Mouse (Mus musculus) stomach, embryonic 15.5 days (tissue): Measurements from ENCODE around the gene Cfap45. TPM values are rescaled to one million over a fixed set of nuclear protein-coding genes. Genes with fewer than 3 reads are reported as not detected.

Source experiments
- ATAC-seq: fragments of 200-750 bp; cut with Nextera tagmentation; 2 replicates; pipeline ENCODE4 v1.8.0; 2017; ENCODE audit warnings: low read depth, moderate number of reproducible peaks, moderate TSS enrichment; ENCODE audit not compliant: insufficient read depth, low FRiP score
- H3K27ac ChIP-seq: fragments of 300-500 bp; sonication (generic); 2 replicates; pipeline ENCODE4 v1.5.1; 2015; ENCODE audit warnings: mild to moderate bottlenecking, inconsistent platforms
- H3K27me3 ChIP-seq: fragments of 300-500 bp; sonication (generic); replicated peaks from 2 replicates; pipeline ENCODE4 v1.6.1; 2015; ENCODE audit warnings: inconsistent platforms
- H3K36me3 ChIP-seq: fragments of 300-500 bp; sonication (generic); 2 replicates; pipeline ENCODE4 v1.6.1; 2015; ENCODE audit warnings: inconsistent platforms
- H3K4me1 ChIP-seq: fragments of 300-500 bp; sonication (generic); 2 replicates; pipeline ENCODE4 v1.6.1; 2015; ENCODE audit warnings: inconsistent platforms
- H3K4me2 ChIP-seq: fragments of 300-500 bp; sonication (generic); 2 replicates; pipeline ENCODE4 v1.6.1; 2015; ENCODE audit warnings: mild to moderate bottlenecking, inconsistent platforms
- H3K4me3 ChIP-seq: fragments of 300-500 bp; sonication (generic); replicated peaks from 2 replicates; pipeline ENCODE4 v1.5.1; 2015; ENCODE audit warnings: inconsistent platforms
- H3K9ac ChIP-seq: fragments of 300-500 bp; sonication (generic); 2 replicates; pipeline ENCODE4 v1.6.1; 2015; ENCODE audit warnings: inconsistent platforms
- H3K9me3 ChIP-seq: fragments of 300-500 bp; sonication (generic); 2 replicates; pipeline ENCODE4 v1.6.1; 2016; ENCODE audit warnings: inconsistent platforms
- WGBS: fragments of 180-500 bp; shearing (Covaris S2); methylation state at CpG from one replicate; pipeline ENCODE4 v1.1.7; 2015; 5-methylcytosine and 5-hydroxymethylcytosine counted together
- polyA plus RNA-seq: library from polyadenylated mRNA; unstranded; fragments of >200 nt; fragmentation: Nextera tagmentation; extraction: Ambion mirVana; gene quantifications from 2 replicates; pipeline ENCODE4 v1.2.1, GENCODE M21; 2015

Gene Cfap45
- polyA plus RNA-seq, 1 experiment from 2014 or later, result 2.4 TPM

- H3K4me2 ChIP-seq, result peak overlapping the region; percentile 89
- H3K27me3 ChIP-seq, result no peaks in the 10 kb centered on the region
- no peaks in the 10 kb centered on the region for H3K36me3 ChIP-seq
- ATAC-seq, result no peak
- peaks cover 38% of the 10 kb centered on the region for H3K4me1 ChIP-seq
- H3K9ac ChIP-seq, result no peak overlapping the region
- H3K9me3 ChIP-seq, result no peaks in the 10 kb centered on the region
- H3K27ac ChIP-seq, result no peak overlapping the region
- no peak overlapping the region for H3K4me3 ChIP-seq
- WGBS, result 66% methylated on average over 13 of the region's 13 CpGs
These were observed 35.9 kb upstream of the Cfap45 start for GRCm38 (mm10) chr1:172484671-172485070.

- H3K27ac ChIP-seq, result no peak overlapping the region
- H3K27me3 ChIP-seq, result no peaks in the 10 kb centered on the region
- H3K9ac ChIP-seq, result no peak overlapping the region
- ATAC-seq, result no peak
- H3K9me3 ChIP-seq, result no peaks in the 10 kb centered on the region
- 66% methylated on average over 6 of the region's 6 CpGs for WGBS
- H3K36me3 ChIP-seq, result no peaks in the 10 kb centered on the region
- H3K4me2 ChIP-seq, result peak overlapping the region; percentile 30
- peaks cover 38% of the 10 kb centered on the region for H3K4me1 ChIP-seq
- H3K4me3 ChIP-seq, result no peak overlapping the region; the same call in 1 of the 2 replicates
These were observed 34.8 kb upstream of the Cfap45 start for GRCm38 (mm10) chr1:172485821-172486220.

- peak overlapping the region; percentile 30 for H3K4me2 ChIP-seq
- ATAC-seq, result no peak
- H3K4me1 ChIP-seq, result peaks cover 35% of the 10 kb centered on the region
- H3K27ac ChIP-seq, result no peak overlapping the region
- H3K9ac ChIP-seq, result no peak overlapping the region
- H3K9me3 ChIP-seq, result no peaks in the 10 kb centered on the region
- no peak overlapping the region for H3K4me3 ChIP-seq
- WGBS, result 52% methylated on average over 4 of the region's 4 CpGs
- H3K27me3 ChIP-seq, result no peaks in the 10 kb centered on the region
- no peaks in the 10 kb centered on the region for H3K36me3 ChIP-seq
These were observed 34.4 kb upstream of the Cfap45 start for GRCm38 (mm10) chr1:172486236-172486635.

- Histone ChIP-seq H3K27ac (no peak overlapping the region), H3K4me3 (no peak overlapping the region), H3K27me3 (no peaks in the 10 kb centered on the region), H3K36me3 (no peaks in the 10 kb centered on the region), H3K9me3 (no peaks in the 10 kb centered on the region), H3K9ac (no peak overlapping the region), H3K4me2 (no peak overlapping the region), H3K4me1 (peaks cover 34% of the 10 kb centered on the region)
- 78% methylated on average over 5 of the region's 5 CpGs for WGBS
- no peak for ATAC-seq
These were observed 34.0 kb upstream of the Cfap45 start for GRCm38 (mm10) chr1:172486651-172487050.

GRCm38 (mm10) chr1:172487859-172488258 is 32.7 kb upstream of the Cfap45 start:
- Histone ChIP-seq H3K9me3 (no peaks in the 10 kb centered on the region), H3K36me3 (no peaks in the 10 kb centered on the region), H3K27me3 (no peaks in the 10 kb centered on the region), H3K4me3 (no peak overlapping the region), H3K4me1 (peaks cover 27% of the 10 kb centered on the region), H3K9ac (no peak overlapping the region), H3K27ac (no peak overlapping the region), H3K4me2 (no peak overlapping the region)
- ATAC-seq, result no peak
- WGBS, result 59% methylated on average over 4 of the region's 4 CpGs

GRCm38 (mm10) chr1:172488831-172489230 is 31.8 kb upstream of the Cfap45 start:
- Histone ChIP-seq H3K4me2 (no peak overlapping the region), H3K9me3 (no peaks in the 10 kb centered on the region), H3K4me3 (no peak overlapping the region), H3K9ac (no peak overlapping the region), H3K27me3 (no peaks in the 10 kb centered on the region), H3K27ac (no peak overlapping the region), H3K4me1 (peaks cover 20% of the 10 kb centered on the region), H3K36me3 (no peaks in the 10 kb centered on the region)
- ATAC-seq, result no peak
- WGBS, result 71% methylated on average over 7 of the region's 7 CpGs

GRCm38 (mm10) chr1:172489585-172490250 is 30.9 kb upstream of the Cfap45 start:
- WGBS, result 52% methylated on average over 12 of the region's 12 CpGs
- Histone ChIP-seq H3K36me3 (no peaks in the 10 kb centered on the region), H3K4me1 (peaks cover 13% of the 10 kb centered on the region), H3K9me3 (no peaks in the 10 kb centered on the region), H3K27ac (no peak overlapping the region), H3K4me3 (peak overlapping the region; percentile 32; the same call in 1 of the 2 replicates), H3K9ac (no peak overlapping the region), H3K4me2 (peak overlapping the region; percentile 60), H3K27me3 (no peaks in the 10 kb centered on the region)
- peak; percentile 23; the same call in 1 of the 2 replicates for ATAC-seq

GRCm38 (mm10) chr1:172490261-172490661 is 30.3 kb upstream of the Cfap45 start:
- H3K4me3 ChIP-seq, result peak overlapping the region; percentile 32
- no peaks in the 10 kb centered on the region for H3K27me3 ChIP-seq
- 13% methylated on average over 10 of the region's 10 CpGs for WGBS
- H3K9ac ChIP-seq, result no peak overlapping the region
- no peaks in the 10 kb centered on the region for H3K36me3 ChIP-seq
- no peak overlapping the region for H3K27ac ChIP-seq
- H3K9me3 ChIP-seq, result no peaks in the 10 kb centered on the region
- peak; percentile 27 for ATAC-seq
- peak overlapping the region; percentile 60 for H3K4me2 ChIP-seq
- H3K4me1 ChIP-seq, result peaks cover 9% of the 10 kb centered on the region; the same call in 1 of the 2 replicates

- 93% methylated on average over 8 of the region's 8 CpGs for WGBS
- Histone ChIP-seq H3K4me3 (no peak overlapping the region), H3K27ac (no peak overlapping the region), H3K4me2 (no peak overlapping the region), H3K9ac (no peak overlapping the region), H3K4me1 (no peaks in the 10 kb centered on the region), H3K9me3 (no peaks in the 10 kb centered on the region), H3K36me3 (0 out of 2 replicates have a peak, but pooled peaks cover 2% of the 10 kb centered on the region), H3K27me3 (no peaks in the 10 kb centered on the region)
- ATAC-seq, result no peak
These were observed 28.6 kb upstream of the Cfap45 start for GRCm38 (mm10) chr1:172492047-172492446.

GRCm38 (mm10) chr1:172493516-172493915 is 27.1 kb upstream of the Cfap45 start:
- H3K9me3 ChIP-seq, result no peaks in the 10 kb centered on the region
- H3K27me3 ChIP-seq, result no peaks in the 10 kb centered on the region
- no peaks in the 10 kb centered on the region for H3K4me1 ChIP-seq
- no peak for ATAC-seq
- 61% methylated on average over 6 of the region's 6 CpGs for WGBS
- H3K4me3 ChIP-seq, result no peak overlapping the region
- no peak overlapping the region for H3K27ac ChIP-seq
- H3K36me3 ChIP-seq, result 0 out of 2 replicates have a peak, but pooled peaks cover 8% of the 10 kb centered on the region
- H3K4me2 ChIP-seq, result no peak overlapping the region
- H3K9ac ChIP-seq, result no peak overlapping the region

GRCm38 (mm10) chr1:172496030-172496429 is 24.6 kb upstream of the Cfap45 start:
- Histone ChIP-seq H3K4me1 (peaks cover 15% of the 10 kb centered on the region), H3K9ac (no peak overlapping the region), H3K27me3 (no peaks in the 10 kb centered on the region), H3K4me2 (no peak overlapping the region), H3K36me3 (0 out of 2 replicates have a peak, but pooled peaks cover 8% of the 10 kb centered on the region), H3K27ac (no peak overlapping the region), H3K4me3 (no peak overlapping the region), H3K9me3 (no peaks in the 10 kb centered on the region)
- no peak for ATAC-seq
- 82% methylated on average over 17 of the region's 17 CpGs for WGBS

- ATAC-seq, result no peak
- no peak overlapping the region for H3K9ac ChIP-seq
- no peak overlapping the region for H3K4me2 ChIP-seq
- no peak overlapping the region for H3K4me3 ChIP-seq
- H3K27me3 ChIP-seq, result no peaks in the 10 kb centered on the region
- 0 out of 2 replicates have a peak, but pooled peaks cover 8% of the 10 kb centered on the region for H3K36me3 ChIP-seq
- no peaks in the 10 kb centered on the region for H3K9me3 ChIP-seq
- peaks cover 27% of the 10 kb centered on the region for H3K4me1 ChIP-seq
- no peak overlapping the region for H3K27ac ChIP-seq
- WGBS, result 74% methylated on average over 10 of the region's 10 CpGs
These were observed 23.2 kb upstream of the Cfap45 start for GRCm38 (mm10) chr1:172497428-172497827.
